In genomic region chr14:28870983-28871382, GRCm38 (mm10) we compare ENCODE assay signal across 33 mouse cellular contexts.
DNase-seq lines count a peak whose midpoint lies in the region; ATAC-seq lines count a peak whose summit lies in the region.
"Had no signal": no experiment of that assay in that cellular context is flagged by ENCODE, and none has a peak within 500 bp of the region (broad histone marks: within the 10 kb centered on the region; RNA-seq: fewer than 3 reads in every experiment).

No protein-coding gene starts in this region.

- H3K9me3 ChIP-seq in hindbrain, embryonic 13.5 days, result no peaks in the 10 kb centered on the region
- no peaks in the 10 kb centered on the region for H3K9me3 ChIP-seq in neural tube, embryonic 11.5 days (ENCODE audit: control insufficient read depth, low read length)
- H3K9me3 ChIP-seq: embryonic facial prominence, embryonic 13.5 days; forebrain, embryonic 10.5 days; forebrain, embryonic 15.5 days; heart, embryonic 12.5 days; intestine, embryonic 15.5 days; limb, embryonic 10.5 days; limb, embryonic 15.5 days; liver, embryonic 13.5 days; stomach, embryonic 15.5 days had no signal

- H3K4me3 ChIP-seq in hindbrain, embryonic 13.5 days, result no peak overlapping the region
- H3K4me3 ChIP-seq in neural tube, embryonic 11.5 days (ENCODE audit: low read depth, low read length), result no peak overlapping the region
- H3K4me3 ChIP-seq: embryonic facial prominence, embryonic 13.5 days; forebrain, embryonic 10.5 days; forebrain, embryonic 15.5 days; gastrocnemius, adult 2 months; heart, adult 2 months; heart, embryonic 12.5 days; intestine, embryonic 15.5 days; layer of hippocampus, adult 2 months; limb, embryonic 10.5 days; limb, embryonic 15.5 days; liver, embryonic 13.5 days; myocyte; stomach, embryonic 15.5 days had no signal

- H3K27ac ChIP-seq in hindbrain, embryonic 13.5 days, result peak overlapping the region; percentile 55; the same call in 1 of the 2 replicates
- no peak overlapping the region for H3K27ac ChIP-seq in neural tube, embryonic 11.5 days (ENCODE audit: low read depth, low read length)
- H3K27ac ChIP-seq: embryonic facial prominence, embryonic 13.5 days; forebrain, embryonic 10.5 days; forebrain, embryonic 15.5 days; gastrocnemius, adult 2 months; heart, adult 2 months; intestine, embryonic 15.5 days; layer of hippocampus, adult 2 months; limb, embryonic 10.5 days; limb, embryonic 15.5 days; liver, embryonic 13.5 days; stomach, embryonic 15.5 days had no signal

- no peaks in the 10 kb centered on the region for H3K36me3 ChIP-seq in hindbrain, embryonic 13.5 days
- no peaks in the 10 kb centered on the region for H3K36me3 ChIP-seq in neural tube, embryonic 11.5 days (ENCODE audit: control insufficient read depth, insufficient read depth, low read length)
- H3K36me3 ChIP-seq: embryonic facial prominence, embryonic 13.5 days; forebrain, embryonic 10.5 days; forebrain, embryonic 15.5 days; heart, embryonic 12.5 days; intestine, embryonic 15.5 days; limb, embryonic 10.5 days; limb, embryonic 15.5 days; liver, embryonic 13.5 days; stomach, embryonic 15.5 days had no signal

- intact Hi-C loops in heart, postnatal 25 days (cut with DNase I), result no loop called here

- no peak overlapping the region for H3K4me2 ChIP-seq in hindbrain, embryonic 13.5 days
- H3K4me2 ChIP-seq in neural tube, embryonic 11.5 days (ENCODE audit: low read depth), result no peak overlapping the region
- H3K4me2 ChIP-seq: embryonic facial prominence, embryonic 13.5 days; forebrain, embryonic 15.5 days; heart, embryonic 12.5 days; intestine, embryonic 15.5 days; limb, embryonic 15.5 days; liver, embryonic 13.5 days; midbrain, embryonic 11.5 days; stomach, embryonic 15.5 days had no signal

- peak; percentile 79 for ATAC-seq in hindbrain, embryonic 13.5 days (ENCODE audit: low FRiP score)
- ATAC-seq in neural tube, embryonic 11.5 days (ENCODE audit: insufficient read depth, low FRiP score, low TSS enrichment), result peak; percentile 94
- ATAC-seq: activated CD4-positive, CD25-positive, alpha-beta regulatory T cell, adult 4 months; forebrain, embryonic 15.5 days; intestine, embryonic 15.5 days; midbrain, embryonic 16.5 days had no signal

- H3K4me1 ChIP-seq in hindbrain, embryonic 13.5 days (replicated peaks), result 0 out of 2 replicates have a peak, but pooled peaks cover 8% of the 10 kb centered on the region
- H3K4me1 ChIP-seq in neural tube, embryonic 11.5 days (ENCODE audit: control insufficient read depth, insufficient read depth, low read length), result no peaks in the 10 kb centered on the region; the same call in 1 of the 2 replicates
- H3K4me1 ChIP-seq: embryonic facial prominence, embryonic 13.5 days; forebrain, embryonic 10.5 days; forebrain, embryonic 15.5 days; heart, embryonic 12.5 days; intestine, embryonic 15.5 days; limb, embryonic 10.5 days; limb, embryonic 15.5 days; liver, embryonic 13.5 days; stomach, embryonic 15.5 days had no signal

- WGBS in hindbrain, embryonic 13.5 days, result 32% methylated on average over 6 of the region's 6 CpGs
- WGBS in neural tube, embryonic 11.5 days, result 35% methylated on average over 6 of the region's 6 CpGs

- DNase-seq in heart, adult 11 months, result peak; percentile 71
- DNase-seq in heart, postnatal 25 days (ENCODE audit: low spot score), result no peak
- peak; percentile 58 for DNase-seq in embryo, embryonic 11 days
- DNase-seq in neural tube, embryonic 11.5 days (ENCODE audit: low spot score), result peak; percentile 76
- no peak for DNase-seq in lung, postnatal 4 days
- DNase-seq in right cerebral cortex, adult 18-20 months, result no peak
- DNase-seq in frontal cortex, adult 2 months (ENCODE audit: extremely low spot score in 1 of 2, low spot score in 1 of 2), result no peak
- DNase-seq: adrenal gland, postnatal 10 days; cerebellum, adult 11 months; cerebellum, adult 9-11 months; gastrocnemius, adult 2 months; gastrocnemius, postnatal 36 days; heart, adult 2 months; kidney, adult 2 months; kidney, postnatal 36 days; liver, embryonic 13.5 days; lung, adult 2 months; lung, postnatal 10 days had no signal

- no peak overlapping the region for H3K9ac ChIP-seq in hindbrain, embryonic 13.5 days
- no peak overlapping the region for H3K9ac ChIP-seq in neural tube, embryonic 11.5 days (ENCODE audit: low read length)
- H3K9ac ChIP-seq: embryonic facial prominence, embryonic 13.5 days; forebrain, embryonic 15.5 days; heart, embryonic 12.5 days; intestine, embryonic 15.5 days; limb, embryonic 15.5 days; liver, embryonic 13.5 days; stomach, embryonic 15.5 days had no signal

- no peaks in the 10 kb centered on the region for H3K27me3 ChIP-seq in hindbrain, embryonic 13.5 days
- H3K27me3 ChIP-seq in neural tube, embryonic 11.5 days (ENCODE audit: control insufficient read depth, insufficient read depth, low read length), result no peaks in the 10 kb centered on the region
- H3K27me3 ChIP-seq: CH12.LX; embryonic facial prominence, embryonic 13.5 days; forebrain, embryonic 15.5 days; heart, embryonic 12.5 days; intestine, embryonic 15.5 days; limb, embryonic 15.5 days; liver, embryonic 13.5 days; stomach, embryonic 15.5 days had no signal

Comparison
In these comparisons a context has a peak if more than half of its experiments do, and no peak if none do; other contexts are left out.
1. DNase-seq: peak in heart, adult 11 months (single experiment), embryo, embryonic 11 days (single experiment) and neural tube, embryonic 11.5 days (single experiment); none in heart, postnatal 25 days (single experiment), lung, postnatal 4 days (0 of 2), right cerebral cortex, adult 18-20 months (single experiment) and frontal cortex, adult 2 months (0 of 2).